Mouse (Mus musculus): ENCODE measurements at regions not wholly inside any gene's neighbourhood (a gene's known extent, or its start where the extent isn't known, plus 50 kb on each side); places are given as distances from the start of the nearest gene placed in this dataset.
A peak's percentile ranks its signal among the peaks of the same experiment; 100 is the strongest.

GRCm38 (mm10) chr14:98937933-98938332, 56.2 kb downstream of the Rpl36a-ps1 start:
- no peak for DNase-seq (ENCODE audit: low read depth, low spot score)

- no peak for DNase-seq (ENCODE audit: low read depth, low spot score)
Observed at GRCm38 (mm10) chr14:98937373-98937772, 56.7 kb downstream of the Rpl36a-ps1 start.

- DNase-seq (ENCODE audit: low read depth, low spot score), result peak; percentile 27
Observed at GRCm38 (mm10) chr14:98933371-98933916, 60.7 kb downstream of the Rpl36a-ps1 start.

- DNase-seq (ENCODE audit: low read depth, low spot score), result no peak
Observed at GRCm38 (mm10) chr14:98929276-98929675, 64.8 kb downstream of the Rpl36a-ps1 start.

GRCm38 (mm10) chr14:98908234-98908633, 85.9 kb downstream of the Rpl36a-ps1 start:
- no peak for DNase-seq (ENCODE audit: low read depth, low spot score)

- no peak for DNase-seq (ENCODE audit: low read depth, low spot score)
Observed at GRCm38 (mm10) chr14:98898876-98899275, 95.2 kb downstream of the Rpl36a-ps1 start.

GRCm38 (mm10) chr14:98897390-98897789, 96.7 kb downstream of the Rpl36a-ps1 start:
- no peak for DNase-seq (ENCODE audit: low read depth, low spot score)

- no peak for DNase-seq (ENCODE audit: low read depth, low spot score)
Observed at GRCm38 (mm10) chr14:98895933-98896332, 98.2 kb downstream of the Rpl36a-ps1 start.

- DNase-seq (ENCODE audit: low read depth, low spot score), result no peak
Observed at GRCm38 (mm10) chr14:98892670-98893069, 101.4 kb downstream of the Rpl36a-ps1 start.

- DNase-seq (ENCODE audit: low read depth, low spot score), result no peak
Observed at GRCm38 (mm10) chr14:98891252-98891947, 102.7 kb downstream of the Rpl36a-ps1 start.

- DNase-seq (ENCODE audit: low read depth, low spot score), result no peak
Observed at GRCm38 (mm10) chr14:98887588-98887987, 106.5 kb downstream of the Rpl36a-ps1 start.

GRCm38 (mm10) chr14:98886982-98887381, 107.1 kb downstream of the Rpl36a-ps1 start:
- DNase-seq (ENCODE audit: low read depth, low spot score), result no peak

- no peak for DNase-seq (ENCODE audit: low read depth, low spot score)
Observed at GRCm38 (mm10) chr14:98882586-98882985, 111.5 kb downstream of the Rpl36a-ps1 start.

GRCm38 (mm10) chr14:98877956-98878355, 116.2 kb downstream of the Rpl36a-ps1 start:
- DNase-seq (ENCODE audit: low read depth, low spot score), result no peak

GRCm38 (mm10) chr14:98873446-98873845, 120.7 kb downstream of the Rpl36a-ps1 start:
- DNase-seq (ENCODE audit: low read depth, low spot score), result no peak

GRCm38 (mm10) chr14:98869888-98870287, 124.2 kb downstream of the Rpl36a-ps1 start:
- no peak for DNase-seq (ENCODE audit: low read depth, low spot score)

GRCm38 (mm10) chr14:98866880-98867279, 127.2 kb downstream of the Rpl36a-ps1 start:
- DNase-seq (ENCODE audit: low read depth, low spot score), result no peak

- no peak for DNase-seq (ENCODE audit: low read depth, low spot score)
Observed at GRCm38 (mm10) chr14:98864001-98864400, 130.1 kb downstream of the Rpl36a-ps1 start.

GRCm38 (mm10) chr14:98863598-98863997, 130.5 kb downstream of the Rpl36a-ps1 start:
- DNase-seq (ENCODE audit: low read depth, low spot score), result no peak

- no peak for DNase-seq (ENCODE audit: low read depth, low spot score)
Observed at GRCm38 (mm10) chr14:98862095-98862735, 131.9 kb downstream of the Rpl36a-ps1 start.

GRCm38 (mm10) chr14:98858801-98859200, 135.3 kb downstream of the Rpl36a-ps1 start:
- DNase-seq (ENCODE audit: low read depth, low spot score), result no peak

GRCm38 (mm10) chr14:98848500-98848899, 145.6 kb downstream of the Rpl36a-ps1 start:
- DNase-seq (ENCODE audit: low read depth, low spot score), result no peak

- no peak for DNase-seq (ENCODE audit: low read depth, low spot score)
Observed at GRCm38 (mm10) chr14:98844221-98844620, 149.9 kb downstream of the Rpl36a-ps1 start.
